Mouse (Mus musculus) v-Abl transformed pro-B cells (cell line): ENCODE data around the gene Gm21820.
"Not testable (repeated sequence)": the region's sequence is repeated elsewhere in the genome, so short reads cannot be mapped to it uniquely, and the experiment has no call there.

Experiments
- in situ Hi-C, 2 experiments: fragments of 400-800 bp; cut with MboI; formaldehyde crosslinking; loops; one replicate each; pipeline ENCODE4 v1.15.1; 2025; ENCODE audit not compliant: unreplicated experiment in 2 of 2

The Gm21820 gene

GRCm38 (mm10) chrY:5249341-5249740, at the start of gene Gm21820:
Gm21820 (minus strand) TSS chrY:5249441.
- in situ Hi-C loops, result not testable (repeated sequence)
